Mouse (Mus musculus) ES-Bruce4 (cell line): ENCODE measurements around the gene Yap1.

Experiments
- CTCF ChIP-seq: IDR thresholded peaks from one replicate; pipeline ENCODE4 v1.8.1; 2011; ENCODE audit warnings: low read depth, low read length
- EP300 ChIP-seq: IDR thresholded peaks from 2 replicates; pipeline ENCODE4 v1.6.1; 2011; ENCODE audit warnings: low read depth, low read length; ENCODE audit not compliant: insufficient read depth
- POLR2A ChIP-seq: IDR thresholded peaks from one replicate; pipeline ENCODE4 v1.8.1; 2011; ENCODE audit warnings: low read length; ENCODE audit not compliant: insufficient read depth

GRCm38 (mm10) chr9:7957407-7957806 is 47.0 kb downstream of the Yap1 start:
- TF ChIP-seq POLR2A = no peak
- no peak for TF ChIP-seq CTCF
- TF ChIP-seq EP300 = no peak
